Mouse (Mus musculus): ENCODE measurements around the gene Foxp1. TPM values are rescaled to one million over a fixed set of nuclear protein-coding genes. Genes with fewer than 3 reads are reported as not detected.
A peak's percentile ranks its signal among the peaks of the same experiment; 100 is the strongest.

Gene Foxp1
- total RNA-seq, 2 experiments from 2014 or later = 21.9 to 35.8 TPM

DNA sequence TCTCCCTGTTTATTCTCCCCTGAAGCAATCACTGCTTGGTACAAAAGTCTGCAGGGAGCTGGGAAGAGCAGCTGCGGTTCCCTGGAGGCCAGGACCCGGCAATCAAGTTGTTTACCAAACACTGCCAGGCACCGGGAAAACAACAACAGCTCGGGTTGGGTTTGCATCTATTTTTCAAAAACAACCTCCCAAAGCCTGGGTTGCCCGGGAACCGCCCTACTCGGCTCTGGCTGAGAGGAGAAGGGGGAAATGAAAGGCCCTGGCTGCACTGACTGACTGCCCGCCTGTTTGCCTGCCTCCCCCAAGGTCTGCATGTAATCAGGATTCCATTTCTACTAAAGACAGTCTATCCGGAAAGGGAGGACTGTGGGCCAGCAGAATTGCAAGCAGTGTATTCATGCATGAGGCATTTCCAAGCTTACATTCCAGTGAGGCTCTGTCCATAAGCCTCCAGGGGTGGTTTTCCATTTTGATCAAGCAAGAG, 82.6 kb downstream of the Foxp1 start:
- DNase-seq = peak; percentile 37

DNA sequence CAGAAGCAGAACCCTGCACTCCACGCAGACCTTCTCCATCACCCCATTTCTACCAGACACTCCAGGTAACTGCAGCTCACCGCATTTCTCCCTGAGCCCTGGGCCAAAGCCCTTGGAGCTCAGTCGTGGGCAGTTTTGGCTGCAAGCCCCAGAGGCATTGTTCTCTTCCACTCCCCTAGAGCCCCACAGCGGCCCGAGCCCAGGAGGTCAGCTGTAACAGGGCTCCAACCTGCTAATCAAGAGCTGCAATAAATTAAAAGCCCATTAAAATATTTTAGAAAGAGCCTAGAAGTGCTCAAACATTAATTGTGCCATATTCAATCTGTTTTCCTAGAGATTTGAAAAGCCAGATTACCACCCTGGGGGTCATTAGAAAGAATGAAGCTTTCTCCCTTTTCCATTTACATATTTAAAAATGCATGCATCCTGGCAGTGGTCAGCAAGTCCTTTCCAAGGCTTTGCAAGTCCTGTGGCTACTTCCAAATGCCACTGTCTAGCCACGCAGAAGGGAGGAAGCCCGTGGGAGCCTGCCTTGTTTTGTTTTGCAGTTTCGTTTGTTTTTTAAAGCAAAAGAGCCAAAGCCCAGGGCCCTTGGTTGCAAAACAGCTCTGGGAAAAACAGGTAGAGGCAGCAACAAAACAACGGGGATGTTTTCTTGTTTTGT, 83.2 kb downstream of the Foxp1 start:
- no peak for DNase-seq

DNA sequence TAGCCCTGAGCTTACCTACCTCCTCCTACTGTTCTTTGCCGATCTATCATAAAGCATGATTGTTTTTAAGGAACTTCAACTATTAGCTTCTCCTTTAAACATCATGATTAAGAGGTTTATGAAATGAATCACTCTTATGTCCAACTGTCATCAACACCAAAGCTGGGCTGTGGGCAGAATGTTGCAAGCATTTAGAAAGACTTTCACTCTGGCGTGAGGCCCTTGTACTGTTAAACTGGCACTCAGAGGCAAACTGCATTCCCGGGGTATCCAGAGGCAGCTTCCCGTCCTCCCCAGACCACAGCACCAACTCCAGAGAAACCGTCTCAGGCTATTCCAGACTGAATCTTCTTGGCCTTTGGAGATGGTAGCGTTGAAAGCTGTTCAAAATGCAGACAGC, 86.2 kb downstream of the Foxp1 start:
- no peak for DNase-seq

DNA sequence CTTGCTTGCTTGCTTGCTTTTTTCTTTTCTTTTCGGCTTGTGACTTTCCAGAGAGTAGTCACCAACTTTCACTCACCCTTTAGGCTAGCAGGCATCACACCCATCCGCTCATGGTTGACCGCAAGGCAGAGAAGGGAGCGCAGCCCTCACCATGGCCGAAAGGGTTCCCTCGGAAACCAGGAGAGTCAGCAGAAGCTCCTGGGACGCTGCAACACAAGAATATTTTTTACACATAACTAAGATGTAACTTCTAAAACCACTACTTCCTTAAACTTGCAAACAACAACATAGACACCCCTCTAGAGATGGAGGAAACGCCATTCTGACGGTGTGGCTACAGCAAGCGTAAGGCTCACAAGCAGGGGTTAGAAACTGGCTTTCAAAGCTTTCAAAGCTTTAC, 87.4 kb downstream of the Foxp1 start:
- DNase-seq = no peak

DNA sequence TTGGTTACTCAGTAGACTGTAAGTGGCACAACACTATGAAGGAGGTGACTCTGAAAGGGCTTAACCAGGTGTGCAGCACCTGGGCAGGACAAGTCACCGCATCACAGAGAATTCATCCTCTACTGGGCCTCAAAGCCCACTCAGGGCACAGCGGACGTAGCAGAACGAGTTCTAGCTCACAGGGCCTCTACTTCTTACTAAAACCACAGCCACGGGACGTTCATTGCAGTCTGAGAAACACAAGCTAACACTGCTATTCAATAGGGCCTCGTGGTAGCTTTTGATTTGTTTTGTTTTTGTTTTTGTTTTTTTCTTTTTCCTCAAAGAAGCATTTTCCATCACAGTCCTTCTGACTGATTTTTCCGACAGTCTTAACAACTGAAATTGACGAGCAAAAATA, 89.5 kb downstream of the Foxp1 start:
- no peak for DNase-seq

DNA sequence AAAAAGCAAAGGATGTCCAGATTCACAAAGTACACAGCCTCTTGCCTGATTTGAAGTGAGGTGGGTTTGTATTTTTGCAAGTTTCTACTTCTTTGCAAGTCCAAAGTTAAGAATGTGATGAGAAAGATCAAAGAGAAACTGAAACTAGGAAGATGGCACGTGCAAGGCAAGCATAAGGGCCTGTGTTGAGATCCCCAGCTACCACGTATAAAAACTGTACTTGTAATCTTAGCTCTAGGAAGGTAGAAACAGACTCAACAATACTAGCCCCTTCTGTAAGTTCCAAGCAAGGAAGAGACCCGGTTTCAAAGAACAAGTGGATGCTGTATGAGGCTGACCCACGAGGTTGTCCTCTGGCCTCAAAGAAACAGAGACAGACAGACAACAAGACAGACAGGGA, 90.6 kb downstream of the Foxp1 start:
- DNase-seq = no peak

DNA sequence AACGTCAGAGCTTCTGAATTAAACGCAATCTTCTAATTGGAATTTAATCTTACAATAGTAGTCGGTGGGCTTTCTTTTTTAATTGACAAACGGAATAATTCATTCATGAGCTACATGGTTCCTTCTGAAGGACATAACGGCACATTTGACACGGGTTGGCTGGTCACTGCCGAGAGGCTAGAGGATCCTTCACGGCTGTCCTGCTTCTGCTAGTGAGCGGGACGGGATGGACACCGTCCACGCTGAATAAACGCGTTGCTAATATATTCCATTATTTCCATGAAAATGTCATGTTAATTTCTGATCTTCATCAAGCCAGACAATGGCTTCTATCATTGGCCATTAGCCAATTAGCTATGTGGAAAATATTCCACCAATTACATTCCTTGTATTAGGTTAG, 92.0 kb downstream of the Foxp1 start:
- DNase-seq = no peak

DNA sequence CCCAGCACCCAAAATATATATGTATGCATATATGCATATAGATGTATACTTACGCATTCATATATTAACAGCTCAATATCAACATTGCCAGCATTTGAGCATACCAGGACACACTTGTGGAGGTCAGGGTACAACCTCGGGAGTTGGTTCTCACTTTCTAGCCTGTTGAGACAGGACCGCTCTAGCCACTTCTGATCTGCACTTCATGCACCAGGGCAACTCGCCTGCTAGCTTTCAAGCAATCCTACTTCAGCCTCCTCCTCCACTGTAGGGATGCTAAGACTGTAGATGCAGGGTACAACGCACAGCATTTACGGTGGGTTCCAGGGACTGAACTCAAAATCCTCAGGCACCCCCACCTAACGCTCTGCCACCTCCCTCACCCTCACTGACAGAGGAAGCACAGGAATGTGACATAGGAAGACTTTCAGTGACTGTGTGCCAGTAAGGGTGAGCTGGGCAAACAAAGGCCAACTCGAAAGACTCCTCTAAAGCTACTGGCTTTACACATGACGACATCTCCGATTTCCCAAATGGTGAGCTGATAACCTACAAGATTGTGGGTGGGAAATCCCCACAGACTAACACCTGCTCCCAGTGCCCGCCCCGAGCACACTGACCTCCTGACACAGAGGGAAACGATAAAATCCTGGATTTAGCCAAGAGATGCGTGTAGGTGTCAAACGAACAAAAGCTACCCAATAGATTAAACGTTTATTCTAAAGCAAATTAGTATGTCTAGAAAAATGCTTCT, 93.0 kb downstream of the Foxp1 start:
- DNase-seq = no peak

DNA sequence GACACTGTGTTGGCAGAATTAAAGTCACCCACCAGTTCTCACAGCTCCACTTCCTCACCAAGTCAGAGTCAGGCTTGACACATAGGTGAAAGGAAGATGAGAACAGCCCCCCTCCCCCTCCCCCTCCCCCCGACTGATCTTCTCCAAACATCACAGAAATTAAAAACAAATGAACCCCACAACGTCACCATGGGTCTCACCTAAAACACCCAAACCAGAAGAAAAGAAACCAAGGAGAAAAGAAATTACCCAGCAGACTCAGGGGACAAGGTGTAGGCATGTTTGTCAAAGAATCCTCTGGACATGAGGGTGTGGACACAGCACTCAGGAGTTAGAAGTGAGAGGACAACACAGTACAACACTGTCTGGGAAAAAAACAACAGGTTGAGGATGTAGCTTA, 93.6 kb downstream of the Foxp1 start:
- no peak for DNase-seq

DNA sequence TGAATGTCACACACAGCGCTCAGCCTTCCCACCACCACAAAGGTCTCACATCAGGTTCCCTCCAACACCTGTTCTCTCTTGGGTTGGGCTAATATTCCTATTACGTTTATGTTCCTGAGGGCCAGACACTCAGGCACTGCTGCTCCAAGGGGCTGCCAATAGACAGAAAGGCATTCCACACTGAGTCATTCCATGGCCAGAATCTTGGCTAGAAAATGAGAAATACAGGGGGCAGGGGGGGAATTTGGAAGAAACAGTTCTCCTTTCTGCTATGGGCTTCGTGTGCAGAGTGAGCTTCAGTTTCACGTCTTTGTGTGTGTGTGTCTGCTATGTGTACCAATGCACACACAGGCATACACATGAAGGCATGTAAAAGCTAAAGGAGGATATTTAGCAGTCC, 95.2 kb downstream of the Foxp1 start:
- no peak for DNase-seq

DNA sequence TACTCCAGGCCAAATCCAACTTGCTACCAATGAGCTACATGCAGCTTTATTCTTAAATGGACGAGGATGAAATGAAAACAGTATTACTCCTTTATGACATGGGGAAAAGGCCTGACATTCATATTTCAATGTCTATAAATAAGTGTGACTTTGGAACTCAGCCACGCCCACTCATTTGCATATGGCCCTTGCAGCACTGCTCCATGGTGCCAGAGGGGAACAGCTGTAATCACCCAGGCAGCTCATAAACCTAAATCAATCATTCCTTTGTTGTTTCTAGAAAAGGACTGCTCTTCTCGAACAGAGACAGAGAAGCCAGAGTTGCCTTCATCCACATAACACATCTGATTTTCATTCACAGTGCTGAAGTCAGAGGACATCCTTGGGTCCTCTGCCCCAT, 97.5 kb downstream of the Foxp1 start:
- no peak for DNase-seq

DNA sequence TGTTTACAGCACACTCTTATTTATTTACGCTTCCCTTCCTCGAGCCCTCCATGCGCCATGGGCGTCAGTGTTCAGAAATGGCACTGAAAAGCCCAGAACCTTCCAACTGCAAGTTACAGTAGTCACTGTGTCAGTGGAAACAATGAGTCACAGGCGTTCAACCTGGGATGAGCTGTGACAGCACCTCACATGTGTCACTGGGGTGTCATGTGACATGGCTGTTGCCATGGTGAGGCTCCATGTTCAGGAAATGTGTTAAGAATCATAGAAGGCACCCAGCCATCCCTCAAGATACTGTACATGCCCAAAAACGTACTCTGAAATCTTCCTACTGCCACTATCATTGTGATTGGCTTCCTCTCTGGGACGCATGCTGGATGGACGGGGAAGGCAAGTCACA, 101.9 kb downstream of the Foxp1 start:
- DNase-seq = no peak

DNA sequence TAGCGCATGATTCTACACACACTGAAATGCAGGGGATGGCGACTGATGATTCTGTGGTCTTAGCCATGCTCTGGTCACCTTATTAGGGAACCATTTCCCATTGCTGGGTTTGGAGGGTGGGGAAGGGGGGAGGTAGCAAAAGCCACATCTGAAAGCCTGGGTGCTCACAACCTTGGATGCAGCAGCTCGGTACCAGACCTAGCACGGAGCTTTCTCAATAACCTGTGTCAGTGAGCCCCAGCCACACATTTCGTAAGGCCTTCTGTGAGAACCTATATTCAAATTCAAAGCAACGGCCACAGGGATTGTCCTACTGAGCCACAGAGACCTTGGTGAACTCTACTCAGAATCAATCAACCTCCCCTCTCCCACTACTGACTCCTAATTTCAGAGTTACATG, 109.9 kb downstream of the Foxp1 start:
- no peak for DNase-seq

DNA sequence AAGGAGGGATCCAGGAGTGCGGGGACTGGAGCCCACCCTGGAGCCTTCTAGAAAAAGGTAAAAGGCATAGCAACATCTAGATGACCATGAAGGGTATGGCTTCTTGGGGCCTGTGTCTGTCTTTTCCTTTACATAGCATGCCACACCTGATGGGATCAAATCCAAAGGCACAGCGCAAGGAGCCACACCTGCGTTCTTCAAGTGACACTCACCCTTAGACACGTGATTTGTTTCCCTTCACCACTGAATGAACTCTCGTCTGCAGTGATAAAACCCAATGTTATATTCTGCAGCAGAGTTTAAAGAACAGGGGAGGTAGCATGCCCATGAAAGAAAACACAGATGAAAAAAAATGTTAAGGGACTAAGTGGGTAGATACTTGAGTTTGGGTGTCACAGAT, 112.9 kb downstream of the Foxp1 start:
- no peak for DNase-seq

DNA sequence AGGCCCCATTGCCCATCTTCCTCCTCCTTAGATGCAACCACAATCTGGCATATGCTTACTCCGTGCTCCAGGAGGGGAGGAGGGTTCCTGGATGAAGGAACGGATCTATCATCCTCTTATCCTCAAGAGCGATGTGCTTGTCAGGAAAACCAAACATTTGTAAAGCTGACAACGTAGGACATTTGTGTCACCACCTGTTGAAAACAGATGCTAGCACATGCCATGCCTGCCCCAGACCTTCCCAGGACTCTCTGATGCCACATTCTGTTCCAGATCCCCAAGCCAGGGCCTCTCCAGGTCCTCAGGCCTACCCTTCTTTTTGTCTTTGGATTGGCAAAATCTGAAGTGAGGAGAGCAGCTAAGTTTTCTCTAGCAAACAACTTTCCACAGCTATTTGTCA, 113.6 kb downstream of the Foxp1 start:
- no peak for DNase-seq

DNA sequence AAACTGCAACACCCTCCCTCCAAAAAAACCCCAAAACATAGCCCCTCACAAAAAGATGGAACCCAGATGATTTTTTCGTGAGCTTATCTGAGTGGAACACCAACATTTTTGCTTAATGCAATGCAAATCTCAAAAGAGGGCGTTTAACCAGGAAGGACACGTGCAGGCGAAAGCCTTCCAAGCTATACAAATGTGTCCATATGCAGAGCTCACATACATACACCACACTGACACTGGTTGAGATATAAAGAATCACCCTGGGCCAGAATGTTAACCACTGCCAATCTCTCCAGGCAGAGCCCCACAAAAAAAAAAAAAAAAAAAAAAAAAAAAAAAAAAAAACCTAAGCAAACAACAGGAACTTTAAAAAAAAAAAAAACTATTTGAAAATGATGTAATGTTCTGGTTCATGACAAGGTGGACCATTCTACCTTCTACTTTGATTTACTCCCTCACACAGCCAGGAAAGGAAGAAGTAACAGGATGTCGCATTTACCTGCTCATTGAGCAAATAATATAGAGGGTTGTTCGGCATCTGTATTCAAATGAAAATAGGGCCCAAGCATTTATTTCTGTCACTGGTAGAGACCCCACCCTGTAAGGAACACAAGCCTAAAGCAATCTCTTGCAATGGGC, 118.6 kb downstream of the Foxp1 start:
- DNase-seq = no peak

DNA sequence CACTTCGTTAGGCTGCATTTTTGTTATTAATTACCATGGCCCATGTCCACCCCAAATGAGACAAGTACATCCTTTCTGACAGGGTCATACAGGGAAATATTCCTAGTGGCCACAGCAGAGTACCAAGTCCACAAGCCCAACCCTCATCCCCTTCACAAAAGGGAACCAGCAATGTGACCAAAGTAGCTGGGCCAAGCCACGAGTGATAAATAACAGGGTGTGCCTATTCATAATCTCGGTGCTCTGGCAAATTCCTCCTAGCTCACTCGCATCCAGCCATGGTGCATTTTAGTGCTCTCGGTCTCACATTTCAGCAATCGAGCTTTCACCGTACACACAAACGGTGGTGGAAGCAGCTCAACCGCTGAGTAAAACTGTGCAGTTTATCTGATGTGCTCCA, 119.6 kb downstream of the Foxp1 start:
- DNase-seq = no peak

DNA sequence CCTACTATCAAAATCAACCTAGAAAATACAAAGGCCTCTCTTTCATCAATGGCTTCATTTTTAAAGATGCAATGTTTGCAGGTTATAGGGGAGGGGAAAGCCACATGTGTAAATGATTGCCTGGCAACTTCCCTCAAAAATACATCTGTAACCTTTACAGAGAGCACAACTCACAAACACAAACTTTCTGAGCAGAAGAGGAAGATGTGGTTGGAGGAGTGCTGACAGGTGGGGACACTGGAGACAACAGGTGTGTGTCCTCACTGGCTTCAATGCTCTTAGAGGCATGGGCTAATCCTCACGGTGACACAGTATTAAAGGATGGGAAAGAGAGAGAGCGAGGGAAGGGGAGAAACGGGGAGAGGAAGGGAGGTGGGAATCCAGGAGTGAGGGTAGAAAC, 120.2 kb downstream of the Foxp1 start:
- no peak for DNase-seq

DNA sequence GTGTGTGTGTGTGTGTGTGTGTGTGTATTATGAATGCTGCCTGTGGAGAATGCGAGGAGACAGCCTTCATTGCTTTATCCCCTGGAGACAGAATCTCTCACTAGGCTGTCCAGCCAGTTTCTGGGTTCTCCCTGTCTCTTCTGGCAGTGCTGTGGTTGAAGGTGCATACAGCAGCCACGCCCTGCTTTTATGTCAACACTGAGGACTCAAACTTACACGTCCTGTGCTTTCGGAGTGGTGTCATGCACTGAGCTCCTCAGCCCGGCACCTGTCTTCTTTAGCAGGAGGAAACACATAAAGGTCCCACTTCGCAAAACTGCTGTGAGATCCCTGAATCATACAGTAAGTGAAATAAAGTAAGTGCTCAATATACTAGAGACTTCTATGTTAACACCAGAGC, 120.7 kb downstream of the Foxp1 start:
- no peak for DNase-seq

DNA sequence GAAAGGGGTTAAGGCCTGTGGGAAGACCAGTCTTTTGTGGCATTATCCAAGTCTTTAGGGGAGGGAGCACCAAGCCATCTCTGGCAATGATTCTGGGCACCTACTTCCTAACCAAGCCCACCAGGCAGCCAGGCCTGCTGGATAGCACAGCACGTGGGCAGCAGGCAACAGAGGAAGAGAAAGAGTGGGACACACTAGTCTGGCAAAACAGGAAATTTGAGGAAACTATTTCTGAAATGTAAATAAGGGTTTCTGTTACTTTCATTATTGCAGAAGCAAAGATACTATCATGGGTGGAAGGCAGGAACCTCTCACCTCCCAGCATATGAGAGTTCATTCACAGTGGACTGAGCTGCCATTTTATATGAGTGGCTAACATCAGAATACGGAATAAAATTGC, 121.3 kb downstream of the Foxp1 start:
- no peak for DNase-seq

DNA sequence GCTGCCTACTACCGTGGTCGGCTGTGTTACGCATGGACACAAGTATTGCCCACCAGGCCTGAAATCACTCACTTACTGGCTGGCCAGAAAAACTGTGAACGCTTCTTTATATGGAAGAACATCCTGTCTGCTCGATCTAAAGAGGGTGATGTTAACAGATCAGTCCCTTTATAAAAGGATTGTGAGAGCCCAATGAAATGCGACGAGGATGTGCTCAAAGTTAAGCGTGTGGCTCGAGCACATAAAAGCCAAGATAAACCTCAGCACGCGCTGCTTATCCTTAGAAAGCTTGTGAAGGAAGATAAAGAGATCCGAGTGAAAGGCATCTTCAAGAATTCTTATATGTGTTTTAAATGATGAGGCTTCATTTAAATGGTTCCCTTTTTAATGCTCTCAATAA, 126.8 kb downstream of the Foxp1 start:
- DNase-seq = no peak

DNA sequence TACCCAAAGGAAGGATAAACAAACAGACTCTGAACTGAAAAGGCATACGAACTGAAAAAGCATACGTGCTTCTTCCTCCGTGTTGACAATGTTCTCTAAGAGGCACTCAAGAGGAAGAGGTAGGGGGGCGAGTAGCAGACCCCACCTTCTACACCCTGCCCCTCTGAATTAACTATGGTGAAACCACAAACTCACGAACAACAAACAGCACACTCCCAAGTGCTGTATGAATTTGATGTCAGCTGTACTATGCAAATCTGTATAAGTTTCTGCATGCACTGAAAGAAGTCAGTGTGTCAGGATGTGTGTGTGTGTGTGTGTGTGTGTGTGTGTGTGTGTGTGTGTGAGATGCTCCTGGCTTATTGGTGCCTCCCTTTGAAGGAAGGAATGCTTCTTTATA, 127.7 kb downstream of the Foxp1 start:
- DNase-seq = no peak

DNA sequence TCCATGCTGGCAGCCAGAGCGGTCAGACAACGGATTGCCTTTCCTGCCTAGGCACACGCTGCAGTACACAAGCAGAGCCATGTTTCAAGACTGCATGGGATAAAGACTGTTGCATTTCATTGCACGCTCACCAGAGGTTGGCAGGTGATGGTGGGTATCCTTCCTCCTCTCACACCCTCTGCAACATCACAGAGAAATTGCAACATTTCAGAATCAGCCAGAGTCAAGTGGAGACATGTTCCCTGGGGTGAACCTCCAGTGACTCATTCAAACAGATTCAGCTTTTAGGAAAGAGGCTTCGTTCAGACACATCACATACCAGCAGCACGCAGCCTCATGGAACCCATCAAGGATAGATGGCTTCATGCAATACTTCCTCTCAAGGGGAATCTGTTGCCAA, 130.0 kb downstream of the Foxp1 start:
- DNase-seq = no peak

All from gastrocnemius, postnatal 10 days (tissue).